Mouse (Mus musculus) cerebellum, adult 9-11 months (tissue): ENCODE results near the gene Chd1.

Source experiments
- DNase-seq: peaks from one replicate; pipeline ENCODE4 v3.0.0; 2022

The Chd1 gene

GRCm38 (mm10) chr17:15704475-15705300 is at the start of gene Chd1:
Gene Chd1, plus strand, starts transcription at chr17:15704967.
- DNase-seq: peak; percentile 96

GRCm38 (mm10) chr17:15656881-15657607 is 47.7 kb upstream of the Chd1 start:
- no peak for DNase-seq

- no peak for DNase-seq
These were observed 31.9 kb upstream of the Chd1 start for GRCm38 (mm10) chr17:15672870-15673269.

GRCm38 (mm10) chr17:15677970-15678645 is 26.7 kb upstream of the Chd1 start:
- no peak for DNase-seq

GRCm38 (mm10) chr17:15679966-15680630 is 24.7 kb upstream of the Chd1 start:
- no peak for DNase-seq

GRCm38 (mm10) chr17:15680661-15681060 is 24.1 kb upstream of the Chd1 start:
- no peak for DNase-seq

- DNase-seq: no peak
These were observed 18.4 kb upstream of the Chd1 start for GRCm38 (mm10) chr17:15686396-15686795.

- no peak for DNase-seq
These were observed 14.5 kb upstream of the Chd1 start for GRCm38 (mm10) chr17:15690304-15690703.

GRCm38 (mm10) chr17:15695566-15695965 is 9.2 kb upstream of the Chd1 start:
- no peak for DNase-seq

- DNase-seq: no peak
These were observed 5.8 kb upstream of the Chd1 start for GRCm38 (mm10) chr17:15698956-15699355.

- no peak for DNase-seq
These were observed 3.3 kb upstream of the Chd1 start for GRCm38 (mm10) chr17:15701505-15701904.

GRCm38 (mm10) chr17:15704158-15704474 is 651 bp upstream of the Chd1 start:
- no peak for DNase-seq

- DNase-seq: peak; percentile 60
These were observed 827 bp downstream of the Chd1 start for GRCm38 (mm10) chr17:15705303-15706284.

- DNase-seq: no peak
These were observed 9.7 kb downstream of the Chd1 start for GRCm38 (mm10) chr17:15714507-15714906.

GRCm38 (mm10) chr17:15715013-15715902 is 10.5 kb downstream of the Chd1 start:
- no peak for DNase-seq

GRCm38 (mm10) chr17:15715940-15716339 is 11.2 kb downstream of the Chd1 start:
- DNase-seq: no peak

- no peak for DNase-seq
These were observed 16.1 kb downstream of the Chd1 start for GRCm38 (mm10) chr17:15720841-15721240.

- DNase-seq: no peak
These were observed 18.5 kb downstream of the Chd1 start for GRCm38 (mm10) chr17:15723291-15723690.

- DNase-seq: peak; percentile 23
These were observed 19.2 kb downstream of the Chd1 start for GRCm38 (mm10) chr17:15723866-15724475.

- no peak for DNase-seq
These were observed 26.9 kb downstream of the Chd1 start for GRCm38 (mm10) chr17:15731706-15732105.
